In genomic region chr6:81923523-81924142, GRCm38 (mm10) we compare ENCODE assay signal across 8 mouse cellular contexts. TPM values are rescaled to one million over a fixed set of nuclear protein-coding genes. Genes with fewer than 3 reads are reported as not detected.
DNase-seq lines count a peak whose midpoint lies in the region; ATAC-seq lines count a peak whose summit lies in the region.

TSS of gene Gcfc2 (plus strand) at chr6:81923669.

- no peaks in the 10 kb centered on the region for H3K9me3 ChIP-seq in hindbrain, embryonic 11.5 days (ENCODE audit: control insufficient read depth, low read length)

- peak within 1 kb of the TSS; percentile 71 for H3K4me2 ChIP-seq in hindbrain, embryonic 11.5 days (replicated peaks; ENCODE audit: low read depth, low read length)

- 0 out of 2 replicates have a peak within 1 kb of the TSS, but pooled peaks have one; percentile 51 for H3K27ac ChIP-seq in hindbrain, embryonic 11.5 days (ENCODE audit: low read depth, low read length)

- peak within 1 kb of the TSS; percentile 84 for H3K4me3 ChIP-seq in hindbrain, embryonic 11.5 days (ENCODE audit: low read depth, low read length)

- H3K9ac ChIP-seq in hindbrain, embryonic 11.5 days (ENCODE audit: low read depth, low read length), result peak within 1 kb of the TSS; percentile 94

- peak; percentile 95 for DNase-seq in MN1 (ENCODE audit: low spot score)
- peak; percentile 94 for DNase-seq in cerebellum, adult 9-10 months
- DNase-seq in frontal cortex, adult 2 months (ENCODE audit: extremely low spot score in 1 of 2, low spot score in 1 of 2), result peak; percentile 82 to 98
- DNase-seq in hindbrain, embryonic 11.5 days (ENCODE audit: low spot score), result peak; percentile 97
- peak; percentile 94 to 97 for DNase-seq in layer of hippocampus, postnatal 10 days (ENCODE audit: low spot score in 2 of 2)
- peak; percentile 94 for DNase-seq in lung, postnatal 10 days
- DNase-seq in ovary, postnatal 36 days (ENCODE audit: low spot score), result peak; percentile 94
- DNase-seq in thymus, postnatal 25 days, result peak; percentile 94

- WGBS in hindbrain, embryonic 11.5 days, result 0% methylated on average over 55 of the region's 56 CpGs

- no peaks in the 10 kb centered on the region for H3K4me1 ChIP-seq in hindbrain, embryonic 11.5 days (replicated peaks; ENCODE audit: control insufficient read depth, insufficient read depth, low read length)

- no peaks in the 10 kb centered on the region for H3K27me3 ChIP-seq in hindbrain, embryonic 11.5 days (ENCODE audit: control insufficient read depth, insufficient read depth, low read length)

- peak; percentile 95 for ATAC-seq in hindbrain, embryonic 11.5 days (ENCODE audit: low FRiP score)

- no peaks in the 10 kb centered on the region for H3K36me3 ChIP-seq in hindbrain, embryonic 11.5 days (ENCODE audit: control insufficient read depth, insufficient read depth, low read length)

RNA-seq across cellular contexts. Expression of gene Gcfc2, which starts in this region (rescaled TPM):
- 10.8 and 14.4 TPM in 2 replicates for polyA plus RNA-seq in frontal cortex, adult 2 months (2012; rRNA removed)
- 12.8 and 13.6 TPM in 2 replicates for polyA plus RNA-seq in hindbrain, embryonic 11.5 days (2014; fragmentation: Nextera tagmentation; extraction: Ambion mirVana)
- 10 to 100 TPM; 14.0 to 16.3 TPM for total RNA-seq in layer of hippocampus, postnatal 10 days (2021)

Comparison
In these comparisons a context has a peak if more than half of its experiments do, and no peak if none do; other contexts are left out.
1. Peak in every context shown above with its lines: DNase-seq, ATAC-seq, H3K4me3 ChIP-seq and H3K27ac ChIP-seq.